Mouse (Mus musculus): Measurements from ENCODE around the gene Zfp969.
"Not testable (repeated sequence)": the region's sequence is repeated elsewhere in the genome, so short reads cannot be mapped to it uniquely, and the experiment has no call there.

Zfp969 gene

DNA sequence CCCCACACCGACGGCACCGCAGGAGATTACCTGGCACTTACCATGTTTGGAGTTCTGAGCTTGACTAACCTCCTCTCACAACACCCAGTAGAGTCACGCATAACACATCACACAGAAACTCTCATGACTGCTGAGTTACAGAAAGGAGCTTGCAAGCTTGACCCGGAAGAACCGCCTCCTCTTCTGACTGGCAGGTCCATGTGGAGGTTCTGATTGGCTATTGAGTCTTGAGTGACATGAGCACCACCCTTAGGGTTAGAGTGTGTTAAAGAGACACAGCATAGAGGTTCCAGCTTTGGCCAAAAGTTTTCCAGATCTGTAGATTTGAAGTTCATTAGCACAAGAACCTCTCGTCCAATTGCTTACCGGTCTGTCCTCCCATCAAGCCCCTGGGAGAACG, at the start of gene Zfp969:
Zfp969 (minus strand) TSS at position 101 of the 400 bp plus-strand sequence.
- not testable (repeated sequence) for DNase-seq

DNA sequence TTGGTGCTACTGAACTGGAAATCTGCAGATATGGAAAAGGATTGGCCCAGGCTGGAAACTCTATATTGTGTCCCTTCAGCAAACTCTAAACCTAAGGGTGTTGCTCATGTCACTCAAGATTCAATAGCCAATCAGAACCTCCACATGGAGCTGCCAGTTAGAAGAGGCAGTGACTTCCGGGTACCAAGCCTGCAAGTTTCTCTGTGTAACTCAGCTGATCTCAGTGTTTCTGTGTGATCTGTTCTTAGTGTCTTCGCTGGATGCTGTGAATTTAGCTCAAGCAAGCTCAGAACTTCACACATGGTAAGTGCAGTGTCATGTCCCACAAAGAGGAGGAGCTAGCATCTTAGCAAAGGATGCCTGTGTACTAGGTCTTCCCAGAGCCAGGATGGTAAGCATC, 37.8 kb upstream of the Zfp969 start, which contains the start of gene Gm2007:
Gm2007 (plus strand) TSS at position 301 of the 400 bp plus-strand sequence.
- not testable (repeated sequence) for DNase-seq

DNA sequence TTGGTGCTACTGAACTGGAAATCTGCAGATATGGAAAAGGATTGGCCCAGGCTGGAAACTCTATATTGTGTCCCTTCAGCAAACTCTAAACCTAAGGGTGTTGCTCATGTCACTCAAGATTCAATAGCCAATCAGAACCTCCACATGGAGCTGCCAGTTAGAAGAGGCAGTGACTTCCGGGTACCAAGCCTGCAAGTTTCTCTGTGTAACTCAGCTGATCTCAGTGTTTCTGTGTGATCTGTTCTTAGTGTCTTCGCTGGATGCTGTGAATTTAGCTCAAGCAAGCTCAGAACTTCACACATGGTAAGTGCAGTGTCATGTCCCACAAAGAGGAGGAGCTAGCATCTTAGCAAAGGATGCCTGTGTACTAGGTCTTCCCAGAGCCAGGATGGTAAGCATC, 59.8 kb downstream of the Zfp969 start, which contains the start of gene Gm11007:
Gm11007 (plus strand) TSS at position 301 of the 400 bp plus-strand sequence.
- DNase-seq = not testable (repeated sequence)
